Mouse (Mus musculus): Measurements from ENCODE around the gene Mrpl45. TPM values are rescaled to one million over a fixed set of nuclear protein-coding genes. Genes with fewer than 3 reads are reported as not detected.

Gene Mrpl45
- polyA plus RNA-seq, 1 experiment: 103 TPM

GRCm38 (mm10) chr11:97333044-97333443 is 17.5 kb downstream of the Mrpl45 start:
- H3K4me3 ChIP-seq (ENCODE audit: low read depth, low read length): no peak overlapping the region

GRCm38 (mm10) chr11:97333896-97334295 is 18.4 kb downstream of the Mrpl45 start:
- no peak overlapping the region for H3K27ac ChIP-seq (ENCODE audit: insufficient read depth, low read length)
- H3K4me1 ChIP-seq (ENCODE audit: control insufficient read depth, insufficient read depth, low read length): peaks cover 19% of the 10 kb centered on the region
- H3K4me3 ChIP-seq (ENCODE audit: low read depth, low read length): no peak overlapping the region
- H3K36me3 ChIP-seq (ENCODE audit: control insufficient read depth, insufficient read depth, low read length, poor library complexity, severe bottlenecking): peaks cover 12% of the 10 kb centered on the region
- no peak overlapping the region for H3K9ac ChIP-seq (ENCODE audit: low read depth, poor library complexity, severe bottlenecking)
- no peak for TF ChIP-seq POLR2A (IDR thresholded peaks at IDR 0.05; ENCODE audit: insufficient read depth, low read length)
- no peak for TF ChIP-seq EP300 (IDR thresholded peaks at IDR 0.05; ENCODE audit: insufficient read depth, low read depth, low read length)
- no peak for TF ChIP-seq CTCF (IDR thresholded peaks at IDR 0.05; ENCODE audit: low read depth, low read length)
- no peaks in the 10 kb centered on the region for H3K27me3 ChIP-seq (ENCODE audit: control insufficient read depth, insufficient read depth, low read length, poor library complexity, severe bottlenecking)
- H3K9me3 ChIP-seq (replicated peaks; ENCODE audit: control insufficient read depth, insufficient read depth, low read length, poor library complexity, severe bottlenecking): no peaks in the 10 kb centered on the region

More at GRCm38 (mm10) chr11:97333044-97333443, 17.5 kb downstream of the Mrpl45 start:
- peaks cover 18% of the 10 kb centered on the region for H3K36me3 ChIP-seq (ENCODE audit: control insufficient read depth, insufficient read depth, low read length, poor library complexity, severe bottlenecking)
- peaks cover 19% of the 10 kb centered on the region for H3K4me1 ChIP-seq (ENCODE audit: control insufficient read depth, insufficient read depth, low read length)
- H3K9me3 ChIP-seq (replicated peaks; ENCODE audit: control insufficient read depth, insufficient read depth, low read length, poor library complexity, severe bottlenecking): no peaks in the 10 kb centered on the region
- no peak for TF ChIP-seq CTCF (IDR thresholded peaks at IDR 0.05; ENCODE audit: low read depth, low read length)
- no peak for TF ChIP-seq EP300 (IDR thresholded peaks at IDR 0.05; ENCODE audit: insufficient read depth, low read depth, low read length)
- TF ChIP-seq POLR2A (IDR thresholded peaks at IDR 0.05; ENCODE audit: insufficient read depth, low read length): no peak
- H3K9ac ChIP-seq (ENCODE audit: low read depth, poor library complexity, severe bottlenecking): no peak overlapping the region
- H3K27ac ChIP-seq (ENCODE audit: insufficient read depth, low read length): 0 out of 2 replicates have a peak overlapping the region, but pooled peaks have one; percentile 10
- H3K27me3 ChIP-seq (ENCODE audit: control insufficient read depth, insufficient read depth, low read length, poor library complexity, severe bottlenecking): no peaks in the 10 kb centered on the region

DNA sequence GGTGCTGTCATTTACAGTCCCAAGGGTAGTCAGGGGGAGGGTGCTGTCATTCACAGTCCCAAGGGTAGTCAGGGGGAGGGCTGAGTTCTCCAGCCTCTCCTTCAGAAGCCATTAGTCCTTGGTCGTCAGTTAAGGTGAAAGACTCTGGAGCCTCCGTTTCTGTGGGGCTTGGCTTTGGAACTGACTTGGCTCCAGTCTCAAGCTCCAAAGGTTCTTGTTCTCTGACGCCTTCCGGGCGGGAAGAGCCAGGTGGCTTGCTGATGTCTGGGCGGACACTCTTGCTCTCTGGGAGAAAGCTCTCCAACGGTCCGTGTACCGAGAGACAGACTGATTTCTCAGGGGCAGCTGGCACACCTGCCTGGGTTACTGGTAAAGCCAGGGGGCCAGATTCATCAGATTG is 18.9 kb downstream of the Mrpl45 start:
- Histone ChIP-seq H3K27ac (ENCODE audit: insufficient read depth, low read length) (no peak overlapping the region), H3K4me1 (ENCODE audit: control insufficient read depth, insufficient read depth, low read length) (peaks cover 19% of the 10 kb centered on the region)

GRCm38 (mm10) chr11:97336238-97336637 is 20.7 kb downstream of the Mrpl45 start:
- no peaks in the 10 kb centered on the region for H3K27me3 ChIP-seq (ENCODE audit: control insufficient read depth, insufficient read depth, low read length, poor library complexity, severe bottlenecking)
- TF ChIP-seq EP300 (IDR thresholded peaks at IDR 0.05; ENCODE audit: insufficient read depth, low read depth, low read length) (no peak), CTCF (IDR thresholded peaks at IDR 0.05; ENCODE audit: low read depth, low read length) (no peak), POLR2A (IDR thresholded peaks at IDR 0.05; ENCODE audit: insufficient read depth, low read length) (no peak)
- H3K9me3 ChIP-seq (replicated peaks; ENCODE audit: control insufficient read depth, insufficient read depth, low read length, poor library complexity, severe bottlenecking): no peaks in the 10 kb centered on the region
- H3K27ac ChIP-seq (ENCODE audit: insufficient read depth, low read length): no peak overlapping the region
- peak overlapping the region; percentile 34 for H3K9ac ChIP-seq (ENCODE audit: low read depth, poor library complexity, severe bottlenecking)
- peaks cover 19% of the 10 kb centered on the region for H3K4me1 ChIP-seq (ENCODE audit: control insufficient read depth, insufficient read depth, low read length)
- no peaks in the 10 kb centered on the region for H3K36me3 ChIP-seq (ENCODE audit: control insufficient read depth, insufficient read depth, low read length, poor library complexity, severe bottlenecking)
- peak overlapping the region; percentile 34 for H3K4me3 ChIP-seq (ENCODE audit: low read depth, low read length)

More for the DNA sequence above, 18.9 kb downstream of the Mrpl45 start:
- Histone ChIP-seq H3K36me3 (ENCODE audit: control insufficient read depth, insufficient read depth, low read length, poor library complexity, severe bottlenecking) (peaks cover 7% of the 10 kb centered on the region), H3K9me3 (replicated peaks; ENCODE audit: control insufficient read depth, insufficient read depth, low read length, poor library complexity, severe bottlenecking) (no peaks in the 10 kb centered on the region), H3K9ac (ENCODE audit: low read depth, poor library complexity, severe bottlenecking) (no peak overlapping the region), H3K27me3 (ENCODE audit: control insufficient read depth, insufficient read depth, low read length, poor library complexity, severe bottlenecking) (no peaks in the 10 kb centered on the region), H3K4me3 (ENCODE audit: low read depth, low read length) (no peak overlapping the region)
- TF ChIP-seq POLR2A (IDR thresholded peaks at IDR 0.05; ENCODE audit: insufficient read depth, low read length) (no peak), EP300 (IDR thresholded peaks at IDR 0.05; ENCODE audit: insufficient read depth, low read depth, low read length) (no peak), CTCF (IDR thresholded peaks at IDR 0.05; ENCODE audit: low read depth, low read length) (no peak)

GRCm38 (mm10) chr11:97336751-97337345 is 21.3 kb downstream of the Mrpl45 start:
- H3K9ac ChIP-seq (ENCODE audit: low read depth, poor library complexity, severe bottlenecking): peak overlapping the region; percentile 34
- H3K9me3 ChIP-seq (replicated peaks; ENCODE audit: control insufficient read depth, insufficient read depth, low read length, poor library complexity, severe bottlenecking): no peaks in the 10 kb centered on the region
- H3K27me3 ChIP-seq (ENCODE audit: control insufficient read depth, insufficient read depth, low read length, poor library complexity, severe bottlenecking): no peaks in the 10 kb centered on the region
- peaks cover 19% of the 10 kb centered on the region for H3K4me1 ChIP-seq (ENCODE audit: control insufficient read depth, insufficient read depth, low read length)
- TF ChIP-seq CTCF (IDR thresholded peaks at IDR 0.05; ENCODE audit: low read depth, low read length): no peak
- TF ChIP-seq EP300 (IDR thresholded peaks at IDR 0.05; ENCODE audit: insufficient read depth, low read depth, low read length): no peak
- no peak for TF ChIP-seq POLR2A (IDR thresholded peaks at IDR 0.05; ENCODE audit: insufficient read depth, low read length)
- H3K36me3 ChIP-seq (ENCODE audit: control insufficient read depth, insufficient read depth, low read length, poor library complexity, severe bottlenecking): no peaks in the 10 kb centered on the region
- H3K27ac ChIP-seq (ENCODE audit: insufficient read depth, low read length): no peak overlapping the region
- peak overlapping the region; percentile 34 for H3K4me3 ChIP-seq (ENCODE audit: low read depth, low read length)

DNA sequence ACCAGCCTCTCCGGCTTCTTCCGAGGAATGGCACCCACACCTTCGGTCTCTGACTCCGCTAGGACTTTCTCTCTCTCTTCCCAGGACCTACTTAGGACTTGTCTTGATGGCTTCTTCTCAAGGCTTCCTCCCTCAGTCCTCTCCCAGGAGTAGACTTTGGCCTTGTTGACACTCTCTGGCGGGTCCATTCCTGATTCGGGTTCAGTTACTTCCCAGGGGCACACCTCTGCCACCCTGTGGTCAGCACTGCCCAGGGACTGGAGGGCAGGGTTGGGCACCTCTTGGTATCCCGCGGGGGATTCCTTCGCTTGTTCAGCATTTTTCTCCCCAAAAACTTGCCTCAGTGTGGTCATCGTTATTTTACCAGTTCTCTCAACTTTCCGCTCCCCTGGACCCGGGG is 21.8 kb downstream of the Mrpl45 start:
- H3K4me3 ChIP-seq (ENCODE audit: low read depth, low read length): peak overlapping the region; percentile 20
- peak overlapping the region; percentile 34; the same call in 1 of the 2 replicates for H3K9ac ChIP-seq (ENCODE audit: low read depth, poor library complexity, severe bottlenecking)
- H3K36me3 ChIP-seq (ENCODE audit: control insufficient read depth, insufficient read depth, low read length, poor library complexity, severe bottlenecking): no peaks in the 10 kb centered on the region
- H3K9me3 ChIP-seq (replicated peaks; ENCODE audit: control insufficient read depth, insufficient read depth, low read length, poor library complexity, severe bottlenecking): no peaks in the 10 kb centered on the region
- no peaks in the 10 kb centered on the region for H3K27me3 ChIP-seq (ENCODE audit: control insufficient read depth, insufficient read depth, low read length, poor library complexity, severe bottlenecking)
- TF ChIP-seq EP300 (IDR thresholded peaks at IDR 0.05; ENCODE audit: insufficient read depth, low read depth, low read length): no peak
- TF ChIP-seq CTCF (IDR thresholded peaks at IDR 0.05; ENCODE audit: low read depth, low read length): peak; percentile 14
- H3K27ac ChIP-seq (ENCODE audit: insufficient read depth, low read length): no peak overlapping the region
- H3K4me1 ChIP-seq (ENCODE audit: control insufficient read depth, insufficient read depth, low read length): peaks cover 19% of the 10 kb centered on the region
